Mouse (Mus musculus) heart, postnatal 0 days (tissue): ENCODE data around the gene Crcp. TPM values are rescaled to one million over a fixed set of nuclear protein-coding genes. Genes with fewer than 3 reads are reported as not detected.

Experiments used
- ATAC-seq: fragments of 200-750 bp; cut with Nextera tagmentation; 2 replicates; pipeline ENCODE4 v1.8.0; 2017; ENCODE audit warnings: low read depth, moderate number of reproducible peaks, moderate library complexity; ENCODE audit not compliant: insufficient read depth
- DNase-seq: peaks from one replicate; pipeline ENCODE4 v3.0.0-alpha.2; 2016; ENCODE audit warnings: low spot score
- H3K27ac ChIP-seq: fragments of 300-500 bp; sonication (generic); 2 replicates; pipeline ENCODE4 v1.5.1; 2014; ENCODE audit warnings: low read depth, mild to moderate bottlenecking
- H3K27me3 ChIP-seq: fragments of 300-500 bp; sonication (generic); 2 replicates; pipeline ENCODE4 v1.6.1; 2014; ENCODE audit warnings: low read length, mixed read lengths; ENCODE audit not compliant: control insufficient read depth, insufficient read depth
- H3K36me3 ChIP-seq: fragments of 300-500 bp; sonication (generic); replicated peaks from 2 replicates; pipeline ENCODE4 v1.6.1; 2014; ENCODE audit warnings: low read length, mixed read lengths; ENCODE audit not compliant: control insufficient read depth, insufficient read depth
- H3K4me1 ChIP-seq: fragments of 300-500 bp; sonication (generic); 2 replicates; pipeline ENCODE4 v1.6.1; 2014; ENCODE audit warnings: antibody characterized with exemption; ENCODE audit not compliant: control insufficient read depth, insufficient read depth
- H3K4me2 ChIP-seq: fragments of 300-500 bp; sonication (generic); 2 replicates; pipeline ENCODE4 v1.6.1; 2014; ENCODE audit warnings: low read depth, mild to moderate bottlenecking, low read length, moderate library complexity
- H3K4me3 ChIP-seq: fragments of 300-500 bp; sonication (generic); 2 replicates; pipeline ENCODE4 v1.5.1; 2014; ENCODE audit warnings: low read depth, low read length
- H3K9ac ChIP-seq: fragments of 300-500 bp; sonication (generic); replicated peaks from 2 replicates; pipeline ENCODE4 v1.6.1; 2014; ENCODE audit warnings: low read depth, low read length, mixed read lengths
- H3K9me3 ChIP-seq: fragments of 300-500 bp; sonication (generic); replicated peaks from 2 replicates; pipeline ENCODE4 v1.6.1; 2016; ENCODE audit warnings: low read length; ENCODE audit not compliant: control insufficient read depth
- CTCF ChIP-seq: IDR thresholded peaks from 2 replicates; pipeline ENCODE4 v1.5.1; 2016; ENCODE audit warnings: antibody characterized with exemption, control low read depth, low read depth
- EP300 ChIP-seq: IDR thresholded peaks from 2 replicates; pipeline ENCODE4 v1.6.1; 2016; ENCODE audit warnings: antibody characterized with exemption, low read depth
- WGBS: fragments of 180-500 bp; shearing (Covaris S2); extraction: QIAGEN DNeasy Blood & Tissue Kit; methylation state at CpG from one replicate; pipeline ENCODE4 v1.1.7; 2014; 5-methylcytosine and 5-hydroxymethylcytosine counted together
- polyA plus RNA-seq: library from polyadenylated mRNA; unstranded; fragments of >200 nt; fragmentation: Nextera tagmentation; extraction: Ambion mirVana; gene quantifications from 2 replicates; pipeline ENCODE4 v1.2.1, GENCODE M21; 2015
- total RNA-seq: library from RNA; depleted of rRNA; stranded (reverse); fragments of >200 nt; gene quantifications from 2 replicates; pipeline ENCODE4 v1.2.3, GENCODE M21; 2014; ENCODE audit warnings: low replicate concordance; rRNA removed

Crcp gene
- total RNA-seq, result 2.6 and 9.7 TPM in 2 replicates
- polyA plus RNA-seq, result 20.8 and 23.1 TPM in 2 replicates

DNA sequence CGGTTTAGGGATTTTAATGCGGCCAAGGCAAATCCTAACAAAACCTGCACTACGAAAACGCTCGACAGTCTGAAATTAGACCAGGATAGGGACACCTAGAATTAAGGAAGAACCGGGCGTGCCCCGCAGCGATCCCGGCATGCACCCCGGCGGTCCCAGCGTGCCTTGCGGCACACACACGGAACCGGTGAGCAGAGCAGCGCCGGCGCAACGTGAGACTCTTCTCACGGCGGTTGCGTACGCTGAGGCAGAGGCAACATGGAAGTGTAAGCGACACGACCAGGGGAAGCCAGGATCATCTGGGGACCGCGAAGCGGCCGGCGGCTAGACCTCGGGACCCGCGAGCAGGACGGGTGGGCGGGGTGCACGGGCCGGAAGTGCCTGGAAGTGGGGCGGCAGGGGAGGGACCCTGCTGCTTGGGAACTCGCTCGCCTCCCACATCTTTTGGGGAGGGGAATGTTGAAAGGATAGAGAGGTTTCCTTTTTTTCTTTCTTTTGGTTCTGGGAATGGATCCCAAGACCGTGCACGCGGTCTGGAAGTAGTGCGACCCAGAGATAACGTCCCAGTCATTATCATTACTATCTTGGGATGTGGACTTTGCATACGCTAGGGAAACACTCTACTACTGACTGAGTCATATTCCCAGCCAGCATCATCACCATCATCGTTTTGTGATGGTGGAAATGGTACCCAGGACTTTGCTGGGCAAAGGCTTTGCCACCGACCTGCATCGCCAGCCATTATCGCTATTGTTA is at the start of gene Crcp, which contains the start of gene Asl:
Gene Crcp, plus strand, starts transcription at position 149 of the 756 bp plus-strand sequence.
Gene Asl, minus strand, starts transcription at position 106 of the 756 bp plus-strand sequence.
- no peaks in the 10 kb centered on the region for H3K36me3 ChIP-seq
- peak within 1 kb of the TSS; percentile 77 for H3K27ac ChIP-seq
- WGBS, result 2% methylated on average over 51 of the region's 51 CpGs
- peak; percentile 79 for ATAC-seq
- peak within 1 kb of the TSS; percentile 75 for H3K4me2 ChIP-seq
- peak; percentile 75 for DNase-seq
- TF ChIP-seq EP300 (no peak), CTCF (no peak)
- no peaks in the 10 kb centered on the region; the same call in 1 of the 2 replicates for H3K4me1 ChIP-seq
- H3K9ac ChIP-seq, result peak within 1 kb of the TSS; percentile 64
- no peaks in the 10 kb centered on the region for H3K9me3 ChIP-seq
- peak within 1 kb of the TSS; percentile 66 for H3K4me3 ChIP-seq
- no peaks in the 10 kb centered on the region for H3K27me3 ChIP-seq

DNA sequence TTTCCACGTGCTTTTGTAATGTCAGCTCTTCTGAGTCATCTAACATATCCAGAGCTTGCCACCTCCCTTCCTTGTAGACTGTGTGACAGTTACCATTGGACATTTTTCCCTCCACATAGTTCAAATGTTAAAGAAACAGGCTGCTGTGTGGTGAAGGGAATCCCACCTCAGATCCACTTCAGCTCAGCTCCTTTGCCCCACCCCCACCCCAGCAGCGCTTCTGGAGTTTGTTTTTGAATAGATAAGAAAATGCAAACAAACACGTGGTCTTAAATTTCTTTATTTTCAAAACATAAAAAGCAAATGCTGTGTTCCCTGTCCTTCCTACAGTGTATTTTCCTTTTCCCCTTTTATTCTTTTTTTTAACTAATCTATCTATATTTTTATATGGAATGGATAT is 48.9 kb upstream of the Crcp start:
- TF ChIP-seq CTCF (no peak), EP300 (no peak)
- ATAC-seq (no peak), DNase-seq (no peak)
- Histone ChIP-seq H3K4me2 (no peak overlapping the region), H3K4me1 (no peaks in the 10 kb centered on the region), H3K9ac (no peak overlapping the region), H3K36me3 (peaks cover 23% of the 10 kb centered on the region), H3K27me3 (no peaks in the 10 kb centered on the region), H3K4me3 (no peak overlapping the region), H3K9me3 (no peaks in the 10 kb centered on the region), H3K27ac (no peak overlapping the region)
- 46% methylated on average over 3 of the region's 3 CpGs for WGBS

- WGBS, result 68% methylated on average over 13 of the region's 13 CpGs
- H3K9me3 ChIP-seq, result no peaks in the 10 kb centered on the region
Observed at GRCm38 (mm10) chr5:129989376-129989775, 39.7 kb upstream of the Crcp start.

GRCm38 (mm10) chr5:129991898-129992297 is 37.2 kb upstream of the Crcp start:
- H3K4me1 ChIP-seq, result no peaks in the 10 kb centered on the region
- H3K9ac ChIP-seq, result no peak overlapping the region
- peaks cover 41% of the 10 kb centered on the region for H3K36me3 ChIP-seq
- 90% methylated on average over 5 of the region's 5 CpGs for WGBS
- H3K4me2 ChIP-seq, result no peak overlapping the region
- DNase-seq, result no peak
- no peak for ATAC-seq
- TF ChIP-seq CTCF (no peak), EP300 (no peak)
- H3K27me3 ChIP-seq, result no peaks in the 10 kb centered on the region
- H3K27ac ChIP-seq, result no peak overlapping the region
- no peaks in the 10 kb centered on the region for H3K9me3 ChIP-seq
- no peak overlapping the region for H3K4me3 ChIP-seq

More at GRCm38 (mm10) chr5:129989376-129989775, 39.7 kb upstream of the Crcp start:
- Histone ChIP-seq H3K4me2 (no peak overlapping the region), H3K27me3 (no peaks in the 10 kb centered on the region), H3K4me1 (no peaks in the 10 kb centered on the region), H3K4me3 (no peak overlapping the region), H3K27ac (no peak overlapping the region), H3K9ac (no peak overlapping the region), H3K36me3 (peaks cover 32% of the 10 kb centered on the region)
- DNase-seq, result no peak
- TF ChIP-seq EP300 (no peak), CTCF (no peak)
- no peak for ATAC-seq

DNA sequence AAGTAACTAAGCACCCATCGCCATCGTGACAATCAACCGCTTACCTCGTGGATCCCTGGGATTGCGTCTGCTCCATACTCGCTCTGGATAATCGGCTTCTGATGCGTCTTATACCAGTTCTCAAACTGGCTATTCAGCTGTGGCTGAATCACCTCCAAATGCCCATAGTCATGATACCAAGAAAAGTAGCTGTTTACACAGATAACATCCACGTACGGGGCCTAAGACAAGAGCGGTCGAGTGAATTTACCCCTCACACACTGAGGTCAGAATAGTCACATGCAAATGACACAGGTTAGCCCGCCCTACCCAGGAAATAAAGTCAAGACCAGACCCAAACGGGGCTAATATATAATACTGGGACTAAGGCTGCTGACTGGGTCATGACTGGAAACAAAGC is 35.7 kb upstream of the Crcp start:
- 89% methylated on average over 14 of the region's 14 CpGs for WGBS
- no peak overlapping the region for H3K4me3 ChIP-seq
- DNase-seq (no peak), ATAC-seq (no peak)
- TF ChIP-seq CTCF, result no peak
- no peak for TF ChIP-seq EP300
- H3K4me2 ChIP-seq, result no peak overlapping the region
- H3K4me1 ChIP-seq, result no peaks in the 10 kb centered on the region
- H3K27ac ChIP-seq, result no peak overlapping the region
- H3K9me3 ChIP-seq, result no peaks in the 10 kb centered on the region
- peaks cover 41% of the 10 kb centered on the region for H3K36me3 ChIP-seq
- H3K9ac ChIP-seq, result no peak overlapping the region
- H3K27me3 ChIP-seq, result no peaks in the 10 kb centered on the region
